Mouse (Mus musculus): Measurements from ENCODE around the gene Gm10135. TPM values are rescaled to one million over a fixed set of nuclear protein-coding genes. Genes with fewer than 3 reads are reported as not detected.

The Gm10135 gene
- polyA plus RNA-seq, 1 experiment from 2014 or later: not detected

DNA sequence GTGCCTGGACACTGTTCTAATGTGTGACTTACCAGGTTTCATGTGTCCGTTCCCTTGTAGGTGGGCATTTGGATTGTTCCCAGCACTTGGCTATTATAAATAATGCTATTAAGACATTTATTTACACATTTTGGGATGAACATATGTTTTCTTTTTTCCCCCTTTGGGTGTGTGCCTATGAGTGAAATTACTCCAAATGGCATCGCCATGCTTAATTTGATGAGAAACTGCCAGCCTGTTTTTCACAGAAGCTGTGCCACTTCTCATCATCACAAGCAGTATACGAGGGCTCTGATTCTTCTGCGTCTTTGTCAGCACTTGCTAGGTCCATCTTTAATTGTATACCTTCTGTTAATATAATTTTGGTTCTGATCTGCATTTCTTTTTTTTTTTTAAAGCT, 54.1 kb downstream of the Gm10135 start:
- no peak overlapping the region for H3K9ac ChIP-seq (ENCODE audit: low read length)
- no peaks in the 10 kb centered on the region for H3K36me3 ChIP-seq (ENCODE audit: control insufficient read depth, insufficient read depth, low read length)
- DNase-seq (ENCODE audit: low spot score) (no peak), ATAC-seq (ENCODE audit: insufficient read depth, low FRiP score, low TSS enrichment) (no peak)
- H3K9me3 ChIP-seq (ENCODE audit: control insufficient read depth, low read length): no peaks in the 10 kb centered on the region
- WGBS: 91% methylated on average over 4 of the region's 4 CpGs
- H3K27me3 ChIP-seq (ENCODE audit: control insufficient read depth, insufficient read depth, low read length): no peaks in the 10 kb centered on the region
- H3K4me1 ChIP-seq (ENCODE audit: control insufficient read depth, insufficient read depth, low read length): peaks cover 10% of the 10 kb centered on the region
- H3K27ac ChIP-seq (ENCODE audit: low read depth, low read length): no peak overlapping the region
- H3K4me2 ChIP-seq (ENCODE audit: low read depth): no peak overlapping the region
- no peak overlapping the region for H3K4me3 ChIP-seq (ENCODE audit: low read depth, low read length)

- H3K4me3 ChIP-seq (ENCODE audit: low read depth, low read length): 0 out of 2 replicates have a peak overlapping the region, but pooled peaks have one; percentile 95
- H3K4me1 ChIP-seq (ENCODE audit: control insufficient read depth, insufficient read depth, low read length): peaks cover 10% of the 10 kb centered on the region
- WGBS: 76% methylated on average over 1 of the region's 1 CpGs
- H3K27me3 ChIP-seq (ENCODE audit: control insufficient read depth, insufficient read depth, low read length): no peaks in the 10 kb centered on the region
- ATAC-seq (ENCODE audit: insufficient read depth, low FRiP score, low TSS enrichment) (no peak), DNase-seq (ENCODE audit: low spot score) (no peak)
- H3K9ac ChIP-seq (ENCODE audit: low read length): no peak overlapping the region
- peak overlapping the region; percentile 69 for H3K4me2 ChIP-seq (ENCODE audit: low read depth)
- H3K9me3 ChIP-seq (ENCODE audit: control insufficient read depth, low read length): no peaks in the 10 kb centered on the region
- H3K27ac ChIP-seq (ENCODE audit: low read depth, low read length): no peak overlapping the region
- H3K36me3 ChIP-seq (ENCODE audit: control insufficient read depth, insufficient read depth, low read length): no peaks in the 10 kb centered on the region
Observed at GRCm38 (mm10) chr5:72916851-72917250, 57.7 kb downstream of the Gm10135 start.

DNA sequence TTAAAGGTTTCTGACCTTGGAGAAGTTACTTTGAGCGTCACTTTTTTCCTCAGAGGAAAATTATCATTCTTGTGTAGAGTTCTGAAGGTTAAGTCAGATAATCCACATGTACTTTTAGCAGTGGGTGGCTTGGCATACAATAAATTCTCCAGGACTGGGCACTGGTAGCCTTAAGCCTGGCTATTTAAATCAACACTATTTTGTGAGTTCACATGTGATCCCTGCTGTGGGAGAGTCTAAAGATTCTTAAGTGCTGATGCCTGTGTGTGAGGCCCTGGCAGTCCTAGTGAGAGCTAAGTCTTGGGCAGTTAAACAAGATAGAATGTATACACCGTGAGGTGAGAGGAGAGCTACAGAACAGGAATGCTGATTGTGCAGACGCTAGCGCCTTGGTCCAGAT, 58.5 kb downstream of the Gm10135 start:
- peaks cover 10% of the 10 kb centered on the region for H3K4me1 ChIP-seq (ENCODE audit: control insufficient read depth, insufficient read depth, low read length)
- no peak for DNase-seq (ENCODE audit: low spot score)
- no peaks in the 10 kb centered on the region for H3K27me3 ChIP-seq (ENCODE audit: control insufficient read depth, insufficient read depth, low read length)
- ATAC-seq (ENCODE audit: insufficient read depth, low FRiP score, low TSS enrichment): no peak
- H3K9ac ChIP-seq (ENCODE audit: low read length): peak overlapping the region; percentile 99
- 38% methylated on average over 4 of the region's 4 CpGs for WGBS
- peak overlapping the region; percentile 69 for H3K4me2 ChIP-seq (ENCODE audit: low read depth)
- no peaks in the 10 kb centered on the region for H3K36me3 ChIP-seq (ENCODE audit: control insufficient read depth, insufficient read depth, low read length)
- H3K9me3 ChIP-seq (ENCODE audit: control insufficient read depth, low read length): no peaks in the 10 kb centered on the region
- no peak overlapping the region for H3K27ac ChIP-seq (ENCODE audit: low read depth, low read length)
- H3K4me3 ChIP-seq (ENCODE audit: low read depth, low read length): peak overlapping the region; percentile 95

Other genes starting within 250 kb of the Gm10135 start
- gene Txk, start 221.9 kb downstream of the Gm10135 start, polyA plus RNA-seq (2014; fragmentation: Nextera tagmentation; extraction: Ambion mirVana): not detected in 2 replicates
- 6.8 and 7.8 TPM in 2 replicates for gene Tec, start 106.2 kb downstream of the Gm10135 start, polyA plus RNA-seq (2014; fragmentation: Nextera tagmentation; extraction: Ambion mirVana)
- gene Slain2, start 60.4 kb downstream of the Gm10135 start, polyA plus RNA-seq (2014; fragmentation: Nextera tagmentation; extraction: Ambion mirVana): 30.5 and 30.6 TPM in 2 replicates
- gene Slc10a4, start 32.2 kb upstream of the Gm10135 start, polyA plus RNA-seq (2014; fragmentation: Nextera tagmentation; extraction: Ambion mirVana): 33.3 and 39.0 TPM in 2 replicates